Mouse (Mus musculus): ENCODE measurements around the gene Il15ra.

GRCm38 (mm10) chr2:11664806-11665205 lies 40.3 kb upstream of the Il15ra start:
- TF ChIP-seq MYOG (IDR thresholded peaks at IDR 0.05; ENCODE audit: control insufficient read depth, extremely low read depth, insufficient read length): no peak
- no peak for TF ChIP-seq MYOD1 (IDR thresholded peaks at IDR 0.05; ENCODE audit: control insufficient read depth, insufficient read length, low read depth)
- no peak for TF ChIP-seq CTCF (IDR thresholded peaks at IDR 0.05; ENCODE audit: control insufficient read depth, insufficient read depth, insufficient read length)
- TF ChIP-seq USF1 (IDR thresholded peaks at IDR 0.05; ENCODE audit: low read depth): no peak
